Mouse (Mus musculus) ES-E14 (cell line): Measurements from ENCODE around the gene Mrpl45.

Experiments
- CHD2 ChIP-seq: IDR thresholded peaks from 2 replicates; pipeline ENCODE4 v1.6.1; 2014; ENCODE audit warnings: mild to moderate bottlenecking, low read depth, low read length, inconsistent platforms
- MAFK ChIP-seq: IDR thresholded peaks from 2 replicates; pipeline ENCODE4 v1.6.1; 2014; ENCODE audit warnings: mild to moderate bottlenecking, low read depth, low read length, inconsistent platforms; ENCODE audit not compliant: insufficient read depth

- TF ChIP-seq MAFK (no peak), CHD2 (no peak)
Observed at GRCm38 (mm10) chr11:97308806-97309450, 6.6 kb upstream of the Mrpl45 start.
